Mouse (Mus musculus): ENCODE measurements at regions not wholly inside any gene's neighbourhood (a gene's known extent, or its start where the extent isn't known, plus 50 kb on each side); places are given as distances from the start of the nearest gene placed in this dataset.
"Not testable (repeated sequence)": the region's sequence is repeated elsewhere in the genome, so short reads cannot be mapped to it uniquely, and the experiment has no call there.

DNA sequence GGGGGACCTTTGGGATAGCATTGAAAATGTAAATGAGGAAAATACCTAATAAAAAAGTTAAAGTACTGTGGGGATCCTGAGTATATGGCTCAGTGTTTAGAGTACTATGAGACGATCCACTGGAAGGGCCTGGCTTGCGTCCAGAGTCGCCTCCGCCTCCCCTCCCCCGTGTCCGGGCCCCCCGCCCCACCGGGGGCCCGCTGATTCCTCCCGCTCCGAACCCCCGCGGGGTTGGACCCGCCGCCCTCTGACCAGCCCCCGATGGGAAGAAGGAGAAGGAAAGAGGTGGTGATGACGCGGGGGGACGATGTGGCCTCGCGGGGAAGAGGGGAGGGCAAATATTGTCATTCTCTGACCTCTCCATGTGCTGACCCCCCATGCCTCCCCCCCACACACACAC, 500.8 kb upstream of the Gm12887 start:
- no CpG with 5 or more reads among the region's 21 CpGs for WGBS
- H3K27me3 ChIP-seq (replicated peaks; ENCODE audit: control insufficient read depth, insufficient read depth, low read length); H3K9ac ChIP-seq (ENCODE audit: low read depth, low read length); H3K4me3 ChIP-seq (ENCODE audit: low read depth, low read length); H3K27ac ChIP-seq (ENCODE audit: low read depth, low read length); H3K9me3 ChIP-seq (ENCODE audit: control insufficient read depth); H3K4me1 ChIP-seq (replicated peaks; ENCODE audit: control insufficient read depth, insufficient read depth, low read length); H3K36me3 ChIP-seq (ENCODE audit: control insufficient read depth, insufficient read depth); H3K4me2 ChIP-seq (replicated peaks; ENCODE audit: low read depth): not testable (repeated sequence)
- peak; percentile 100 for ATAC-seq

All from intestine, postnatal 0 days (tissue).